Mouse (Mus musculus) G1E-ER4 (cell line): ENCODE data around the gene Vps16. TPM values are rescaled to one million over a fixed set of nuclear protein-coding genes. Genes with fewer than 3 reads are reported as not detected.

Source experiments
- GATA1 ChIP-seq: IDR thresholded peaks from one replicate; pipeline ENCODE4 v1.8.0; 2012; ENCODE audit warnings: low read length, inconsistent platforms
- polyA plus RNA-seq: library from polyadenylated mRNA; stranded (reverse); fragments of >175 nt; gene quantifications from 2 replicates; pipeline ENCODE4 v1.2.3, GENCODE M21; 2012

Gene Vps16
- polyA plus RNA-seq, 1 experiment, result 18.5 TPM

GRCm38 (mm10) chr2:130449021-130449793 lies 25.1 kb downstream of the Vps16 start:
- no peak for TF ChIP-seq GATA1

DNA sequence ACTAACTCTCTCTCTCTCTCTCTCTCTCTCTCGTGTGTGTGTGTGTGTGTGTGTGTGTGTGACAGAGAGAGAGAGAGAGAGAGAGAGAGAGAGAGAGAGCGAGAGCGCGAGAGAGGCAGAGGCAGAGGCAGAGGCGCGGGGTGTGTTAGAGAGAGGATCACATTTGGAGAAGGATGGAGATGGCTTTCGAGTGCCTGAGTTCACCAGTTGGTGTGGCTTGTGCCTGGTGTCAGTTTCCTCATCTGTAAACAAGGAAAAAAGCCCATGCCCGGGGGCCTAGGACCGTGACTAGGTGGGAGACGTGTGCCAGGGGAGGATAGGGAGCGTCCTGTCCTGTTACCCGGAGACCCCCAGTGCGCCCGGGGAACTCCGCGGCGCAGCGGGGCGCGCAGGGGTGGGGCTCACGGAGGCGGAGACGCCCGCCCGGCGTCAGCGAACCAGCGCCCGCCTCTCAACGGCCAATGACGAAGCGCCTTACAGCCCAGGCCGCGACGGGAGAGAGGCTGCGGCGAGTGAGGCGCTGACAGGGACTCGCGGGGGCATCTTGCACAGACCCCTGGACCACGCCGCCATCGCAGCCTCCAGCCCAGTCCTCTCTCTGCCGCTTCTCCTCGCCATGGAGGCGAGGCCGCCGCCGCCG lies 25.8 kb downstream of the Vps16 start, which contains the start of gene Ptpra:
Ptpra (plus strand) TSS at position 485 of the 640 bp plus-strand sequence.
- no peak for TF ChIP-seq GATA1

DNA sequence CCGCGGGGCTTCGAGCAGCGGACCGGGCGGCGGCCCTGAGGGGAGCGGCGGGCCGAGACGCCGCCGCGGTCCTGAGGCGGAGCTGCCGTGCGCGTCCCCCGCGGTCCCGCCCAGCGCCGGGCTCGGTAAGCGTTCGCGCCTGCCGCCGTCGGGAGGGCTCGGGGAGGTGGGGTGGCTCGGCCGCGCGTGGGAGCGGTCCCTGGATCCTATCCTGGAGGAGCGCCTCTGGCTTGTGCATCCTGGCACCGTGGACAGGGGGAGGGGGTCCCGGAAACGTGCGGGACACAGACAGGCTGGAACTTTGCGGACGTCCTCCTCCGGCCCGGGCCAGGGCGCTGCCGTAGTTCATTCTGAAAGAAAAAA lies 26.3 kb downstream of the Vps16 start:
- TF ChIP-seq GATA1, result no peak

DNA sequence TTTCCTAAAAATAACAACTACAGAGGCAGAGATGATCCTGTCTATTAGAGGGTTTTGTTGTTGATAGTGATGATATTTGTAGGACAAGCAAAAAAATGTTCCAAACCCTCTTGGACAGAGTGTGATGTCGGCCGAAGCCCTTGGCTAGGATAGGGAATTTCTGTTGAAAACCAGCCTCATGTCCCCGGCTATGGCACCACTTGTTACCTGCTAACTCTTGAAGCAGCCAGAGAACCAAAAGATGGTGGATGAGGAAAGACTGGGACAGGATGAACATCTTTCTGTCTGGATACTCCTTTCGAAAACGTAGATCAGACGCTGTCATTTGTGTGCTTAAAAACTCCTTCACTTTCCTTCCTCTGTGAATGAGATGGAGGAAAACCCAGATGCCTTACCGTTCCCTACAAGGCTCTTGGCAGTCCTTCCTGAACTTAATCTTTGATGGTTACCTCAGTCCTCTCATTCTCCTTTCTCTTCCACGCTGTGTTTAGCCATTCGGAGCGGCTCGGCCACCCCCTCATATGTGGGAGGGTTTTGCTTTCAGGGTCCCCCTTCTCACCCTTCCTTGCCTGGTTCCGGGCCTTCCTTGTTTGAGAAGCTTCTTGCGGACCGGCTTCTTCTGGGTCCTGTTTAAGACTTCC lies 27.1 kb downstream of the Vps16 start:
- no peak for TF ChIP-seq GATA1

- TF ChIP-seq GATA1, result no peak
These were observed 27.6 kb downstream of the Vps16 start for GRCm38 (mm10) chr2:130451727-130452090.

GRCm38 (mm10) chr2:130452266-130452665 lies 28.1 kb downstream of the Vps16 start:
- no peak for TF ChIP-seq GATA1

DNA sequence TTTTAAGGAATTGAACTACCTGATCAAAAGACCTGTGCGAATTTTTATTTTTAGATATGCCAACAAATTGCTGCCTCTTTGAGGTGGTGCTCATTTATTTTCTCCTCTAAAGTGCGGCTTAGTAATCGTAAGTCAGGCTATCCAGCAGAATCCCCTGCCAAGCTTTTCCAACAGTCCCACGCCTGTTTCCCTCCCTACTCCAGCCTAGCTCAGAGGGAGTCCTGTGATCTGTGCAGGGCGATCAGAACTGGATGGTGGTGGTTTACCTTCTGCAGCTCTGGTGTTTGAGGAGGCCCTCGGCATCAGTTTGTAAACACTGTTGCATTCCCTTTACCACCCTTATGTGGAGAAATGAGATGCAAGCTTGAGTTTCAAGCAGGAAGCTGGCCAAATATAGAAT lies 29.3 kb downstream of the Vps16 start:
- no peak for TF ChIP-seq GATA1

DNA sequence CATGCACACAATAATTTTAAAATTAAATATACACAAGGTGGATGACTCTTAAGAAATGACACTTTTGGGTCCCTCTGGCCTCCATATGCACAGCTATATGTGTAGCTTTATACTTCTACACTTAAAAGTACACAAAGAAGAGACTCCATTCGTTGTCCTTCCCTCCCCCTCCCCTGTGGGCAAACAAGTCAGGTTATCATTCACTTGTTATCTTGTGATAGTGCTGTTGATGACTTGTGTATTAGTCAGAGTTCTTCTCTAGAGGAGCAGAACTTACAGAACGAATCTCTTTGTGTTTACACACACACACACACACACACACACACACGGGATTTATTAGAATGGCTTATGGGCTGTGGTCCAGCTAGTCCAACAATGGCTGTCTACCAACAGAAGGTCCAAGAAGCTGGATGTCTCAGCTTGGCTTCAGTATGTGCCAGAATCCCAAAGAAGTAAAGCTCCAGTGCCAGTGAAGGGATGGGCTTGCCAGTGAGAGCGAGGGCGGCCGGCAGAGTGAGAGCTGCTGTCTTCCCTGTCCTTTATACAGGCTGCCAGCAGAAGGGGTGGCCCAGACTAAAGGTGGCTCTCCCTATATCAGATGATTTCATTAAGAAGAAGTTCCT lies 30.7 kb downstream of the Vps16 start:
- TF ChIP-seq GATA1, result no peak

DNA sequence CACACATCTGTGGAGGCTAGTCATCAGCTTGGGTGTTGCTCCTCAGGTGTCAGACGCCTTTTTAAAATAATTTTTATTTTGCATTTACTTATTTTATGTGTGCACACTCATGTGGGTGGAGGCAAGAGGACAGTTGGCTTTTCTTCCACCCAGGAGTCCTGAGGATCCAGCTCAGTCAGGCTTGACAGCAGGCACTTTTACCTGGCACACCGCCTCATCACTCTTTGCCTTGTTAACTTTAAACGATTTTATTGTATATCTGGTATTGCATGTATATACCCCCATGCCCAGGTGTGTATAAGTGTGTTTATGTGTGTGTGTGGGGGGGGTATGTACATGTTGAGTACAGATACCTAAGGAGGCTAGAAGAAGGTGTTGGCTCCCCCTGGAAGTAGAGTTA lies 33.7 kb downstream of the Vps16 start:
- no peak for TF ChIP-seq GATA1

DNA sequence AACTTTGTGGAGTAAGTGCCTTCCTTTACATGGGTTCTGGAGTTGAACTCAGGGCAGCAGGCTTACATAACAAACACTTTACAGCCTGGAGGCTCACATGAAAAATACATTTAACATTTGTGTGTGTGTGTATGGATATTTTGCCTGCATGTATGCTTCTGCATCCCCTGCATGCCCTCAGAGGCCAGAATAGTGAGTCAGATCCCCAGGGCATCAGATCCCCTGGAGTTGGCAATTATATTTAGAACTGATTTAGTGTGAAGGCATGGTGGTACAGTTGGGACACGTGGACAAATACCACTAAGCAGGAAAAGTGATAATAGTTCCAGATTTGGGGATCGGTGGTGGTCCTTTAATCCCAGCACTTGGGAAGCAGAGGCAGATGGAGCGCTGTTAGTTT lies 35.4 kb downstream of the Vps16 start:
- no peak for TF ChIP-seq GATA1

- TF ChIP-seq GATA1, result no peak
These were observed 37.3 kb downstream of the Vps16 start for GRCm38 (mm10) chr2:130461287-130462071.

- no peak for TF ChIP-seq GATA1
These were observed 42.3 kb downstream of the Vps16 start for GRCm38 (mm10) chr2:130466438-130466837.

- no peak for TF ChIP-seq GATA1
These were observed 45.2 kb downstream of the Vps16 start for GRCm38 (mm10) chr2:130469366-130469765.

- TF ChIP-seq GATA1, result peak; percentile 98
These were observed 45.8 kb downstream of the Vps16 start for GRCm38 (mm10) chr2:130469935-130470334.

DNA sequence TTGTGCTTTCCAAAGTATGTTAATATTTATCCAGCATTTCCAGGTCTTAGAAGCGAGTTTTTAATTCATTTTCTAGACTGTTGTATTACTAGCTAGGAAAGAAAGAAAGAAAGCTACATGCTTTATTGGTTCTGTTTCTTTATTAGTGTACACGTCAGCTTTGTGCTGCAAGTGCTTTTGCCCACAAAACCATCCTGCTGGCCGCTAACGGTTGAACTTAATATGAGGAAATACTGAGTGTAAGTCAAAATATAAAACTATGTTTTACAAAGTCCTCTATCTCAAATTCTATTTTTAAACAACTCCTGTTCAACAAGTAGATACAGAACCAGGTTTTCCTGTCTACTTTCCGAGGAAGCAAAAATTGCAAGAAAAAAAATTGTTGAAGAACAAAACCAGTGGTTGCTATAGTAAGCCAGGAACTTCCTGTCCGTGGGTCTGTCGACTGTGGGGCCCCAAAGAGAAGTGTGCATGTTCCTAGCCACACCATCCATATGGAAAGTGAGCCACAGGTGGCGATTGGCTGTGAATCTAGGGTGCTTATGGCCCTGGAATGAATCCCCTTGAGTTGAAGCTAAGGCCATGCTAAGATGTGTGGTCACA lies 48.9 kb downstream of the Vps16 start:
- TF ChIP-seq GATA1, result no peak
